Mouse (Mus musculus) kidney, postnatal 0 days (tissue): ENCODE data around the gene Gm37240. TPM values are rescaled to one million over a fixed set of nuclear protein-coding genes. Genes with fewer than 3 reads are reported as not detected.

Experiments used
- ATAC-seq: fragments of 200-750 bp; cut with Nextera tagmentation; replicated peaks from 2 replicates; pipeline ENCODE4 v1.8.0; 2017; ENCODE audit warnings: low read depth, moderate number of reproducible peaks, moderate TSS enrichment, moderate library complexity; ENCODE audit not compliant: low FRiP score
- DNase-seq: peaks from one replicate; pipeline ENCODE4 v3.0.0-alpha.2; 2016; ENCODE audit warnings: low spot score
- H3K27ac ChIP-seq: fragments of 300-500 bp; sonication (generic); 2 replicates; pipeline ENCODE4 v1.5.1; 2014; ENCODE audit warnings: mild to moderate bottlenecking
- H3K27me3 ChIP-seq: fragments of 300-500 bp; sonication (generic); 2 replicates; pipeline ENCODE4 v1.6.1; 2014; ENCODE audit warnings: low read length, mixed read lengths; ENCODE audit not compliant: insufficient read depth
- H3K36me3 ChIP-seq: fragments of 300-500 bp; sonication (generic); 2 replicates; pipeline ENCODE4 v1.6.1; 2014; ENCODE audit warnings: low read length, mixed read lengths; ENCODE audit not compliant: insufficient read depth
- H3K4me1 ChIP-seq: fragments of 300-500 bp; sonication (generic); replicated peaks from 2 replicates; pipeline ENCODE4 v1.6.1; 2014; ENCODE audit warnings: antibody characterized with exemption, low read length, mixed read lengths; ENCODE audit not compliant: insufficient read depth
- H3K4me2 ChIP-seq: fragments of 300-500 bp; sonication (generic); 2 replicates; pipeline ENCODE4 v1.6.1; 2014; ENCODE audit warnings: mild to moderate bottlenecking, low read length, moderate library complexity, mixed read lengths
- H3K4me3 ChIP-seq: fragments of 300-500 bp; sonication (generic); replicated peaks from 2 replicates; pipeline ENCODE4 v1.5.1; 2014; ENCODE audit warnings: low read depth, low read length
- H3K9ac ChIP-seq: fragments of 300-500 bp; sonication (generic); 2 replicates; pipeline ENCODE4 v1.6.1; 2014; ENCODE audit warnings: low read depth, low read length
- H3K9me3 ChIP-seq: fragments of 300-500 bp; sonication (generic); replicated peaks from 2 replicates; pipeline ENCODE4 v1.6.1; 2016; ENCODE audit warnings: low read length, inconsistent platforms, mixed read lengths
- CTCF ChIP-seq: IDR thresholded peaks from 2 replicates; pipeline ENCODE4 v1.5.1; 2016; ENCODE audit warnings: antibody characterized with exemption, low read depth, mild to moderate bottlenecking, moderate library complexity
- WGBS: fragments of 180-500 bp; shearing (Covaris S2); extraction: QIAGEN DNeasy Blood & Tissue Kit; methylation state at CpG from one replicate; pipeline ENCODE4 v1.1.7; 2014; 5-methylcytosine and 5-hydroxymethylcytosine counted together
- polyA plus RNA-seq: library from polyadenylated mRNA; unstranded; fragments of >200 nt; fragmentation: Nextera tagmentation; extraction: Ambion mirVana; gene quantifications from 2 replicates; pipeline ENCODE4 v1.2.1, GENCODE M21; 2015

The Gm37240 gene
- polyA plus RNA-seq, 1 experiment from 2014 or later, result 10.8 TPM

DNA sequence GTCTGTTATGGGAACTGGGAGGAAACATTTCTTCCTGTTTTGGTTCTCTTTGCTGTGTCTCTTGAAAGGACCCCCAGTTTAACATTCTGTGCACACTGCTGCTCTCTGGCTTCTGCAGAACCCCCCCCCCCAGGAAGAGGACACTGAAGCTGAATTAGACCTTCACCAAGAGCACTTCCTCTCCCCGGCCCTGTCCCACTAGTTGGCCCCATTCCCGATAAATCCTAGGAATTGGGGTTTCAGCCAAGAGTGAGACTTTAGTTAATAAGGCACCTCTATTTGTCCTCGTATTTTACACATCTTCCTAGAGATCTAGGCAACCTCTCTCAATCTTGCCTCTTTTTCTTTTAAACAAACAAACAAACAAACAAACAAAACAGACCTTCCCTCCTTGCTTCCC lies 585.5 kb downstream of the Gm37240 start:
- WGBS, result 66% methylated on average over 3 of the region's 3 CpGs

DNA sequence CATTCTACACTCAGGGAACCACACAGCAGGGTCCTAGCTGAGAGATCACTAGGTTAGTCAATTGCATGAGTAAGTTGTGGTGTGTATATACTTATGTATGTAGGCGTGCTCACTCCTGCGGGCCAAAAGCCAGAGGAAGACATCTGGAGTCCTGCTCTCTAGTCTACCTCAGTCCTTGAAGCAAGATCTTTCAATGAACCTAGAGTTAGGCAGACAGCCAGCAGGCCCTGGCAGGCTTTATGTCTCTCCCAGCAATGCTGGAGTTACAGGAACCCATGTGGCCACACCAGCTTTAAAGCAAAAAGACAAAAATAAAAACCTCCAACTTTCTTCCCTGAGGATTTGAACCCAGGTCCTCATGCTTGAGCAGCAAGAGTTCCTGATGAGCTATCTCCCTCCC lies 586.0 kb downstream of the Gm37240 start:
- H3K9ac ChIP-seq, result no peak overlapping the region
- H3K4me2 ChIP-seq, result no peak overlapping the region
- H3K36me3 ChIP-seq, result no peaks in the 10 kb centered on the region
- WGBS, result 87% methylated on average over 2 of the region's 2 CpGs
- no peak for TF ChIP-seq CTCF
- H3K27ac ChIP-seq, result no peak overlapping the region
- no peak overlapping the region for H3K4me3 ChIP-seq
- ATAC-seq, result no peak
- H3K27me3 ChIP-seq, result no peaks in the 10 kb centered on the region
- H3K4me1 ChIP-seq, result no peaks in the 10 kb centered on the region
- no peaks in the 10 kb centered on the region for H3K9me3 ChIP-seq
- no peak for DNase-seq

More for the DNA sequence above, 585.5 kb downstream of the Gm37240 start:
- Histone ChIP-seq H3K9ac (no peak overlapping the region), H3K36me3 (no peaks in the 10 kb centered on the region), H3K27ac (no peak overlapping the region), H3K9me3 (no peaks in the 10 kb centered on the region), H3K4me2 (no peak overlapping the region), H3K4me1 (no peaks in the 10 kb centered on the region), H3K4me3 (no peak overlapping the region), H3K27me3 (no peaks in the 10 kb centered on the region)
- DNase-seq (no peak), ATAC-seq (no peak)
- no peak for TF ChIP-seq CTCF

DNA sequence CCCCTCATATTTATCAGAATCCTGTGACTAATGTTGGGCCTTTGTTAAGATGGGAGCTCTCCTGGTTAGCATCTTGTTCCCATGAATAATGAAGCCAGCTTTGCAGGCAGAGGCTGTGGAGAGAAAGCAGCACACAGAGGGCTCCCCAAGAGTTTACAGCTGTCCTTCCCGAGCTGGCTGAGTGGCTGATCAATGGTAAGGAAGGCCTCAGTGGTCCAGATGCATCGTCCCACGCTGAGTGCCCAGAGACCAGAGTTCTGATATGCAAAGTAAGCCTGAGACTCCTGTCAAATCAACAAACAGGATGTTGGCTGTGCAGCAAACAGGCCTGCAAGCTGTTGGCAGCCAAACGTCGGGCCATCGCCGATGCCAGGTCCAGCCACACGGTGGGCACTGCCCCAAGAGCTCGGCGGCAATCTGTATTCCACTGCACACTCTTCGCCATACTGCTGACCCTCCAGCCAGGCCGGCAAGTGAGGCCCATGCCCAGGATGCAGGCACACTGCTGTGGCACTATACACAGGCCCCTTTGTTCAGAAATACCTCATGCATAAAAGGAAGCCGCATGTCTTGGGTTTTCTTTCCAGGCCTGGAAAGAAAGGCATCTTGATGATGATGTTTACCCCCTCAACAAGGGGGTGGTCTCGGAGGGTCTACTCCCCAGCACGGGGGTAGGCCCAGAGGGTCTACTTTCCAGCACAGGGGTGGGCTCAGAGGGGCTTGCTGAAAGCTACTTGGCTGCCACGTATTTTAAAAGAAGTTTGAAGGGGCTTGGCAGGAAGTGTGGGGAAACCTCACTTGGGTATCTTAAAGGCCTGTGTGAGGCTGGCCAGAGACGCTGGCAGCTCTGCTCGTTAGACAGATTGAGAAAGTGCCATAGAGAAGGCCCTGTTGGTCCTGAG lies 587.4 kb downstream of the Gm37240 start:
- H3K9me3 ChIP-seq, result no peaks in the 10 kb centered on the region
- DNase-seq (no peak), ATAC-seq (no peak)
- no peak for TF ChIP-seq CTCF
- no peak overlapping the region for H3K27ac ChIP-seq
- no peaks in the 10 kb centered on the region for H3K27me3 ChIP-seq
- WGBS, result 76% methylated on average over 18 of the region's 18 CpGs
- H3K9ac ChIP-seq, result no peak overlapping the region
- no peak overlapping the region for H3K4me3 ChIP-seq
- H3K36me3 ChIP-seq, result no peaks in the 10 kb centered on the region
- H3K4me1 ChIP-seq, result no peaks in the 10 kb centered on the region
- H3K4me2 ChIP-seq, result no peak overlapping the region

DNA sequence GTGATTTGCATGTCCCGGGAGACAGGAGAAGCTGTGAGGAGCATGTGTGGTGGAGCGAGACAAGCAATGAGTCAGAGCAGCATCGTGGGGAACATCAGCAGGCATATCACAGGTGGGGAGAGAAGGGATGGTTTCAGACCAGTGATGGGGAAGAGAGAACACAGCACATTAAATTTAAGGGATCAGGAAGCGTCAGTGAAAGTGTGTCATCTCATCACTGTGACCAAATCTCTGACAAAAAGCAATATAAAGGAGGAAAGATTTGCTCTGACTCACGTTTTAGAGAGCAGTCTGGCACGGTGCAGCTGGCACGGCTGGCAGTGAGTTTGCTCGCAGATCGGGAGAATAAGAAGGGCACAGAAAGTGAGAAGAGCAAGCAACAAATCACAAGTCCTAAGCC lies 592.1 kb downstream of the Gm37240 start:
- no peak overlapping the region for H3K27ac ChIP-seq
- no peaks in the 10 kb centered on the region for H3K9me3 ChIP-seq
- H3K9ac ChIP-seq, result no peak overlapping the region
- DNase-seq (no peak), ATAC-seq (no peak)
- WGBS, result 57% methylated on average over 9 of the region's 9 CpGs
- no peak for TF ChIP-seq CTCF
- no peak overlapping the region for H3K4me2 ChIP-seq
- H3K4me1 ChIP-seq, result no peaks in the 10 kb centered on the region
- H3K4me3 ChIP-seq, result no peak overlapping the region
- H3K27me3 ChIP-seq, result no peaks in the 10 kb centered on the region
- no peaks in the 10 kb centered on the region for H3K36me3 ChIP-seq

DNA sequence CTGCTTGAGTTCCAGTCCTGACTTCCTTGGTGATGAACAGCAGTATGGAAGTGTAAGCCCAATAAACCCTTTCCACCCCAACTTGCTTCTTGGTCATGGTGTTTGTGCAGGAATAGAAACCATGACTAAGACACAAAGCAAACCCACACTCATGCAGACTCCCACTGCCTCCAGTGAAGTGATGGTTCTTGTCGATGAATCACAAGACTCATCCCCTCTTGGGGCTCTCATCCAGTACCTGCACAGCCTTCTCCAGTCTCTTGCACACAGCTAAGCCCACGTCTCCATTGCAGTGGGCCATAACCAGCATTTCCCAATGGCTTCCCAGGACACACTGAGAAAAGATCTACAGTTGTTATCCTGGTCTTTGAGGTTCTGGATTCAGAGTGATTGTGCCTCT lies 599.7 kb downstream of the Gm37240 start:
- no peak overlapping the region for H3K27ac ChIP-seq
- TF ChIP-seq CTCF, result no peak
- no peak for DNase-seq
- no peak overlapping the region for H3K4me2 ChIP-seq
- no peaks in the 10 kb centered on the region for H3K36me3 ChIP-seq
- 82% methylated on average over 2 of the region's 2 CpGs for WGBS
- H3K4me1 ChIP-seq, result no peaks in the 10 kb centered on the region
- H3K4me3 ChIP-seq, result no peak overlapping the region
- no peak for ATAC-seq
- no peak overlapping the region for H3K9ac ChIP-seq
- H3K27me3 ChIP-seq, result no peaks in the 10 kb centered on the region
- no peaks in the 10 kb centered on the region for H3K9me3 ChIP-seq

DNA sequence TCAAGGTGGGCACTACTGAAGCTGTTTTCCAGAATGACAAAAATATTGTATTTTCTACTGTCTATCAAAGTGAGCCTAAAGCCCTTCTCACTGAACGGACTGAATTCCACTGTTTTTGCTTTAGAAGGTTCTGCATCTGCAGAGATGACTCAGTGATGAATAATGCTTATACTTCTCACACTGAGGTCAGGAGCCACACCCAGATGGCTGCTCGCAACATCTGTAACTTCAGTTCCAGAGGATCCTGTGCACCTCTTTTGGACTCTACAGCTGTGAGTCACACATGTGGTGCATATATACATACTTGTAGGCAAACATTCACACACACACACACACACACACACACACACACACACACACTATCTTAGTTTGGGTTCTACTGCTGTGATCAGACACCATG lies 602.8 kb downstream of the Gm37240 start:
- Histone ChIP-seq H3K4me3 (no peak overlapping the region), H3K4me2 (no peak overlapping the region), H3K27me3 (no peaks in the 10 kb centered on the region), H3K4me1 (no peaks in the 10 kb centered on the region), H3K36me3 (no peaks in the 10 kb centered on the region), H3K27ac (no peak overlapping the region), H3K9ac (no peak overlapping the region), H3K9me3 (no peaks in the 10 kb centered on the region)
- no peak for DNase-seq
- no peak for TF ChIP-seq CTCF
- ATAC-seq, result no peak
- 81% methylated on average over 2 of the region's 2 CpGs for WGBS
